Mouse (Mus musculus) B cell, adult 67 days (primary cell): Measurements from ENCODE around the gene Ccnd3. TPM values are rescaled to one million over a fixed set of nuclear protein-coding genes. Genes with fewer than 3 reads are reported as not detected.

ENCODE experiments used
- total RNA-seq, 2 experiments: library from RNA; stranded (reverse); gene quantifications; 4 replicates each; pipeline ENCODE4 v1.2.4; 2023

Ccnd3 gene
- total RNA-seq = 100 to 1,000 TPM; 151 to 249 TPM

DNA sequence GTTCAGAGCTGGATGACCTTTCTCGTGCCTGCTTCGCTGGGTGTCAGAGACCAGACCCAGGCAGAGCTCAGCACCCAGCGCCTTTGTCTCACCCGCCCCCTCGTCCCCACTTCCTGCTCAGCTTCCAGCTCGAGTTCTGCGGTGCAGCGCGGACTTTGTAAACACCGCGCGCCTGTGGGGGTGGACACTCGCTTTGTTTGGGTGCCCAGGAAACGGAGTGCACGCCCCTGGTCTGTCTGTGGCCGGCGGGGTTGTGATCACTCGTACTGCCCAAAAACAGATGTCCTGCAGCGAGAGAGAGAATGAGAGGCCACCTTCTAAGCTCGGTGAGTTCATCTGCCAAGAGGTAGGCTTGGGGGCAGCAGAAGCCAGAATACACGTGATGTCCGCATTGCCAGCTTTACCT, at the start of gene Ccnd3:
Ccnd3 (plus strand) TSS at position 111 of the 406 bp plus-strand sequence.

GRCm38 (mm10) chr17:47501946-47502706, 2.7 kb upstream of the Ccnd3 start, which contains the start of gene Taf8:
Gene Taf8 (minus strand): TSS chr17:47502292.

DNA sequence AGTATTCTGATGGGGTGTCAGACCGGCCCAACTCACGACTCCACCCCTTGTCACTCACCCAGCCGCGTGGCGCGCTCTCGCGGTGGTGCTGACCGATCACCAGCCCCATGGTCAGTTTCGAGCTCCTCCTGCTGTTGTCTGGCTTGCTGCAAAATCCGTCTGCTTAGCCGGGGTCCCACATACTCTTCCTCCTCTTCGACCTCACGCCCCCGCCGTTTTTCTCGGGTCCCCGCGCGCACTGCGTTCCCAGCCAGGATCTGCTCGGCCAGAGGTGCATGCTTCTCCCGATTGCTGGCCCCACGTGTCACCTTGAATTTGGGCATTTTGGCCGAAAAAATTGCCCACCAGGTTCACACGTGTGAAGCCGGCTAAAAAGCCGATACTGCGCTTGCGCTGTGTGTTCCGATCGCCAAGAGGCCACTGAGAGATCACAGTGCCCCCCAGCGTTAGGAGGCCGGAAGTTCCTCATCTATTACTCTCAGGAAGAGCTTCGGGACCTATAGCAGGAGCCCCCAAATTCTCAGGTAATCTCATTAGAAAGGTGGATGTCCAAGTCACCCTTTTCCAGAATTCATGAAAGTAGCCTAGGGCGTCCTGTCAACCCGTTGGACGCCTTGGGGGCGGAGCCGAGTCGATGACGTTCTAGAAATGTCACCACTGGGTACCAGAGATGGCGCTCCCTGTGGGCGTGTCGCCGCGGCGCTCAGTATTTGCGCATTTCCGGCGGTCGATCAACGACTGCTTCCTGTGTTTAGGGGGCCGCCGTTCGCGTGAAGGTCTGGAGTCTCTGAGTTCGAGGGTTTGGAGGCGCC, 106.2 kb downstream of the Ccnd3 start, which contains the start of the genes Bysl, Med20 and Gm20517:
Bysl (minus strand) TSS at position 644 of the 812 bp plus-strand sequence.
Med20 (plus strand) TSS at position 734 of the 812 bp plus-strand sequence.
Gm20517 (plus strand) TSS at position 741 of the 812 bp plus-strand sequence.

DNA sequence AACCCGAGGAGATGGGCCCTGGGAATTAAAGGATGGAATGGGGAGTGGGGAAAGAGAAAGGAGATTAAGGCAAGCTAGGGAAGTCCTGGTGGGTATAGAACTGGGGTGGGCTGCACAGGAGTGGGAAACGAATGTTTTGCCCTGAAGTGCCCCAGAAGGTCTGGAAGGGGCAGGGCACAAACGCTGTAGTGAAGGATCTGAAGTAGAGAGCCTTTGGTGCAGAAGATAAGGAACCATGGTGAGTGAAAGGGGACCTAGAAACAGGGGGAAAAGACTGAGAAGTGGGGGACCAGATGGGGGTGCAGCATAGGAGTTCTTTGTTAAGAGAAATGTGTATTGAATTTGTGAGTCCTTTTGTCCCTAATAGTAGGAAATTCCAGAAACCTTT, 125.8 kb downstream of the Ccnd3 start, which contains the start of gene Usp49:
Usp49 (plus strand) TSS at position 13 of the 388 bp plus-strand sequence.

Other genes with a start within 250 kb of the Ccnd3 start
- gene Mrps10, start 136.2 kb upstream of the Ccnd3 start, total RNA-seq = 10 to 100 TPM; 21.8 to 30.0 TPM
- 1 to 10 TPM; 2.5 to 3.7 TPM for gene Guca1b, start 119.7 kb upstream of the Ccnd3 start, total RNA-seq
- not detected for gene Guca1a, start 104.5 kb upstream of the Ccnd3 start, total RNA-seq
- gene AI661453, start 68.4 kb upstream of the Ccnd3 start, total RNA-seq = not detected
- gene 1700001C19Rik, start 67.7 kb upstream of the Ccnd3 start, total RNA-seq = not detected
- gene Taf8, start 2.8 kb upstream of the Ccnd3 start, total RNA-seq = 10 to 100 TPM; 61.4 to 65.7 TPM
- 10 to 100 TPM; 11.5 to 12.2 TPM for gene Bysl, start 106.4 kb downstream of the Ccnd3 start, total RNA-seq
- gene Med20, start 106.5 kb downstream of the Ccnd3 start, total RNA-seq = 10 to 100 TPM; 53.3 to 77.0 TPM
- 1 to 10 TPM; 2.4 to 3.5 TPM for gene Gm20517, start 106.5 kb downstream of the Ccnd3 start, total RNA-seq
- gene Usp49, start 125.6 kb downstream of the Ccnd3 start, total RNA-seq = 1 to 10 TPM; 5.7 to 6.7 TPM
- gene Tomm6, start 183.3 kb downstream of the Ccnd3 start, total RNA-seq = 100 to 1,000 TPM; 148 to 154 TPM
- 1 to 10 TPM; 4.2 to 5.4 TPM for gene Frs3, start 184.0 kb downstream of the Ccnd3 start, total RNA-seq
- gene Gm21981, start 189.4 kb downstream of the Ccnd3 start, total RNA-seq = not detected
- gene Prickle4, start 189.7 kb downstream of the Ccnd3 start, total RNA-seq = not detected
- not detected for gene Pgc, start 221.8 kb downstream of the Ccnd3 start, total RNA-seq
- gene Tfeb, start 232.0 kb downstream of the Ccnd3 start, total RNA-seq = 100 to 1,000 TPM; 172 to 178 TPM